Mouse (Mus musculus): ENCODE measurements around the gene Gm21454. TPM values are rescaled to one million over a fixed set of nuclear protein-coding genes. Genes with fewer than 3 reads are reported as not detected.

Gm21454 gene
- total RNA-seq (2023; ENCODE audit: inconsistent age): not detected in 4 replicates

GRCm38 (mm10) chrY:13252091-13252490 lies at the start of gene Gm21454, which contains the start of gene Gm21440:
Gm21454 (plus strand) TSS chrY:13252442.
Gm21440 (plus strand) TSS chrY:13252391.

GRCm38 (mm10) chrY:13223828-13224227 lies 28.4 kb upstream of the Gm21454 start, which contains the start of gene Gm21828:
Gm21828 (minus strand) TSS chrY:13223928.

GRCm38 (mm10) chrY:13348963-13349362 lies 96.7 kb downstream of the Gm21454 start, which contains the start of gene Gm21725:
Gm21725 (minus strand) TSS chrY:13349063.

Other genes starting within 250 kb of the Gm21454 start
- gene Gm20807, start 209.6 kb upstream of the Gm21454 start, total RNA-seq (2023; ENCODE audit: inconsistent age): not detected in 4 replicates
- not detected in 4 replicates for gene Gm21891, start 119.0 kb upstream of the Gm21454 start, total RNA-seq (2023; ENCODE audit: inconsistent age)
- gene Gm21425, start 90.5 kb upstream of the Gm21454 start, total RNA-seq (2023; ENCODE audit: inconsistent age): not detected in 4 replicates
- not detected in 4 replicates for gene Gm21828, start 28.5 kb upstream of the Gm21454 start, total RNA-seq (2023; ENCODE audit: inconsistent age)
- gene Gm21440, start 51 bp upstream of the Gm21454 start, total RNA-seq (2023; ENCODE audit: inconsistent age): not detected in 4 replicates
- gene Gm21725, start 96.6 kb downstream of the Gm21454 start, total RNA-seq (2023; ENCODE audit: inconsistent age): not detected in 4 replicates
- gene Gm21866, start 213.1 kb downstream of the Gm21454 start, total RNA-seq (2023; ENCODE audit: inconsistent age): not detected in 4 replicates
- not detected in 4 replicates for gene Gm20773, start 241.6 kb downstream of the Gm21454 start, total RNA-seq (2023; ENCODE audit: inconsistent age)

All from B cell, adult (primary cell).